Mouse (Mus musculus) ES-E14 (cell line): ENCODE measurements at regions not wholly inside any gene's neighbourhood (a gene's known extent, or its start where the extent isn't known, plus 50 kb on each side); places are given as distances from the start of the nearest gene placed in this dataset.
A peak's percentile ranks its signal among the peaks of the same experiment; 100 is the strongest.

Experiments used
- DNase-seq: peaks from one replicate; pipeline ENCODE4 v3.0.0-alpha.2; 2013; ENCODE audit warnings: low read depth, low spot score
- H3K27ac ChIP-seq: 2 replicates; pipeline ENCODE4 v1.5.1; 2012; ENCODE audit warnings: low read depth, mild to moderate bottlenecking, low read length, moderate library complexity, mixed read lengths; ENCODE audit not compliant: poor library complexity, insufficient read depth, severe bottlenecking
- H3K36me3 ChIP-seq: 2 replicates; pipeline ENCODE4 v1.6.1; 2012; ENCODE audit warnings: mild to moderate bottlenecking, low read length, moderate library complexity, mixed read lengths; ENCODE audit not compliant: control insufficient read depth, poor library complexity, insufficient read depth, severe bottlenecking
- H3K4me1 ChIP-seq, 2 experiments: fragments of 150-350 bp in 1 of 2; sonication (generic) in 1 of 2; 2 replicates each; pipeline ENCODE4 v1.6.1; 2012; ENCODE audit warnings: low read length in 2 of 2, mild to moderate bottlenecking in 1 of 2, mixed read lengths in 1 of 2; ENCODE audit not compliant: control insufficient read depth in 2 of 2, insufficient read depth in 2 of 2, poor library complexity in 1 of 2
- H3K4me3 ChIP-seq, 2 experiments: fragments of 150-350 bp in 1 of 2; sonication (generic) in 1 of 2; 2 replicates each; pipeline ENCODE4 v1.5.1; 2012; ENCODE audit warnings: low read length in 2 of 2, low read depth in 1 of 2, mild to moderate bottlenecking in 1 of 2, mixed read lengths in 1 of 2; ENCODE audit not compliant: insufficient read depth in 1 of 2, poor library complexity in 1 of 2, severe bottlenecking in 1 of 2
- H3K9ac ChIP-seq: 2 replicates; pipeline ENCODE4 v1.6.1; 2012; ENCODE audit warnings: low read depth, mild to moderate bottlenecking, low read length, mixed read lengths; ENCODE audit not compliant: poor library complexity, insufficient read depth, severe bottlenecking
- H3K9me3 ChIP-seq: fragments of 150-350 bp; sonication (generic); 2 replicates; pipeline ENCODE4 v1.6.1; 2012; ENCODE audit warnings: low read depth, mild to moderate bottlenecking, low read length; ENCODE audit not compliant: control insufficient read depth, insufficient read depth
- CHD2 ChIP-seq: IDR thresholded peaks from 2 replicates; pipeline ENCODE4 v1.6.1; 2014; ENCODE audit warnings: mild to moderate bottlenecking, low read depth, low read length, inconsistent platforms
- HCFC1 ChIP-seq: IDR thresholded peaks from 2 replicates; pipeline ENCODE4 v1.6.1; 2012; ENCODE audit warnings: low read length, inconsistent platforms, borderline replicate concordance; ENCODE audit not compliant: insufficient read depth
- MAFK ChIP-seq: IDR thresholded peaks from 2 replicates; pipeline ENCODE4 v1.6.1; 2014; ENCODE audit warnings: mild to moderate bottlenecking, low read depth, low read length, inconsistent platforms; ENCODE audit not compliant: insufficient read depth
- ZC3H11A ChIP-seq: IDR thresholded peaks from 2 replicates; pipeline ENCODE4 v1.6.1; 2012; ENCODE audit warnings: low read depth, mild to moderate bottlenecking, inconsistent platforms, low read length, borderline replicate concordance
- ZNF384 ChIP-seq: IDR thresholded peaks from 2 replicates; pipeline ENCODE4 v1.6.1; 2012; ENCODE audit warnings: low read depth, low read length, inconsistent platforms
- in situ Hi-C, 2 experiments: fragments of 600-800 bp; cut with MboI; formaldehyde crosslinking; loops; one replicate each; pipeline ENCODE4 v1.15.1; 2025; ENCODE audit warnings: low sequenced_read_pairs in 2 of 2, inconsistent platforms in 1 of 2; ENCODE audit not compliant: unreplicated experiment in 2 of 2

DNA sequence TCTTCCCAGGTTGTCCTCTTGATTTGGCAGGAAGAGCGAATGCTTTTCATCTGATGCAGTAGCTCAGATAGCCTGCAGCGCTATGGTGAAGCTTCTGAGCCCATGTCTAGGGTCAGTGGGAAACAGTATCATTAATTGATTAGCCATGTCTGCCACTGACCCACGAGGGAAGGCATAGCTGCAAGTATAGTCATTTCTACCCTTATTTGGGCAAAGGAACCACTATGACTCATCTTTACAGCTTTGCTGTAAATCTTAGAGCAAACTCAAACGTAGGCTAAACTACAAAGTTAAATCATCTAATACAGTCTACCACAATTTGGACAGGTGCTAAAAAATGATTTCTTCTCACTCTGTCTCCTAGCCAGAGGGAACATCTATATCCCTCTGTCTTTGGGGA, 289.5 kb downstream of the Cbln1 start:
- Histone ChIP-seq H3K9me3 (no peaks in the 10 kb centered on the region), H3K27ac (no peak overlapping the region), H3K4me3 (no peak overlapping the region), H3K9ac (no peak overlapping the region), H3K4me1 (no peaks in the 10 kb centered on the region), H3K36me3 (no peaks in the 10 kb centered on the region)
- TF ChIP-seq ZNF384 (no peak), ZC3H11A (no peak), HCFC1 (no peak), MAFK (no peak), CHD2 (no peak)
- in situ Hi-C loops, result no loop called here
- no peak for DNase-seq

DNA sequence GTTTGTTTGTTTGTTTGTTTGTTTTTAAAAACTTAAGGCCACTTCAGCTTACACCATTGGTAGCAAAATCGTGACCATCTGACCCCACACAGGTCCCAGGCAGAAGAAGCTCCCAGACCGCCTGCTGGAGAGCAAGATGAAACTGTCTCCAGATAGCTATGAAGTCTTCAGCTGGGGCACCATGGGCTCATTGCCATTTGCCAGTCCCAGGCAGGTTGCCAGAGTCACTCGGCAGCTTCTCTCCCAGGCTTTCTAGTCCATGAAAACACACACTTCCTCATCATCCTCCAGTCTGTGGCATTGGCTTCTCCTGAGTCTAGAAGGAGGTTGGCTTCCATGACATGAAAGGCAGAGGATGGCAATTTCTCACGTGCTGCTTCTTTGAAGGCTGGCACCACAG, 293.5 kb upstream of the N4bp1 start:
- H3K27ac ChIP-seq, result no peak overlapping the region
- no peak overlapping the region for H3K9ac ChIP-seq
- H3K36me3 ChIP-seq, result no peaks in the 10 kb centered on the region
- H3K9me3 ChIP-seq, result no peaks in the 10 kb centered on the region
- DNase-seq, result no peak
- in situ Hi-C loops, result no loop called here
- TF ChIP-seq CHD2 (no peak), MAFK (no peak), ZC3H11A (no peak), HCFC1 (no peak), ZNF384 (no peak)
- no peak overlapping the region for H3K4me3 ChIP-seq
- no peaks in the 10 kb centered on the region for H3K4me1 ChIP-seq

DNA sequence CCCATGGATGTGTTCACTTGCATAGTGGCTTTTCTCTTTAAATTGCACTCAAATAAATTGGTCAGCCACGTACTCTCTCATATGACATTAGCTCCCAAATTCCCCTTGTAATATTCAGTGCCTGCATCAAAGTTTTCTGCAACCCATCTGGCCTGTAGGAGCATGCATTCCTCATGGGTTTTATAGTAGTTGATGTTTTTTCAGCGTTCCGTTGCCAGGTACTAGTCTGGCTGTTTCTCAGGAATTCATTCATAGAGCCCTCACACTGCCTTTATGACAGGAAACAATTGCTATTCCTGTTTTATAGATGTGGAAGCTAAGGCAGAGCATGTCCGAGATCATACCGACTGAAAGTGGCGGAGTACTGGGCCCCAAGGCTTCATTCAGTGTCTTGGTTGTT, 292.6 kb upstream of the N4bp1 start:
- DNase-seq, result no peak
- Histone ChIP-seq H3K36me3 (no peaks in the 10 kb centered on the region), H3K27ac (no peak overlapping the region), H3K4me3 (no peak overlapping the region), H3K9me3 (no peaks in the 10 kb centered on the region), H3K4me1 (no peaks in the 10 kb centered on the region), H3K9ac (no peak overlapping the region)
- in situ Hi-C loops, result no loop called here
- TF ChIP-seq CHD2 (no peak), ZNF384 (no peak), MAFK (no peak), HCFC1 (no peak), ZC3H11A (no peak)

DNA sequence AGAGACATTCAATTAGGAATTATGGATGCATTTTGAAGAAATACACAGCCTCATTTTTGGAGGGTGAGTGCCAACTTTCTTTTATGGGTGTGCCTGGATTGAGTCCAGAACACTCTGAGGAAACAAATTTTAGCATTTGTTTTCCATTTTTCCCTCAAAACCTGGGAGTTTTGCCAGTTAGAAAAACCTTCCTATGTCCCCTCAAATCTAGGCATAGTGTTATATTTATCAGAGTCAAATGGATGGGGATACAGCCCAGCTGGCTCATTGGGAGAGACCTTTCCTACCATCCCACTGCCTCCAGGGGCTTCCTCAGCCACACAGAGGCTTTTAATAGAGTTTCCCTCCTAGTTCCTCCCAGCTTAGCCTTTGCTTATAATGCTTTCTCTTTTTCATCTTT, 290.0 kb upstream of the N4bp1 start:
- no peak for DNase-seq

DNA sequence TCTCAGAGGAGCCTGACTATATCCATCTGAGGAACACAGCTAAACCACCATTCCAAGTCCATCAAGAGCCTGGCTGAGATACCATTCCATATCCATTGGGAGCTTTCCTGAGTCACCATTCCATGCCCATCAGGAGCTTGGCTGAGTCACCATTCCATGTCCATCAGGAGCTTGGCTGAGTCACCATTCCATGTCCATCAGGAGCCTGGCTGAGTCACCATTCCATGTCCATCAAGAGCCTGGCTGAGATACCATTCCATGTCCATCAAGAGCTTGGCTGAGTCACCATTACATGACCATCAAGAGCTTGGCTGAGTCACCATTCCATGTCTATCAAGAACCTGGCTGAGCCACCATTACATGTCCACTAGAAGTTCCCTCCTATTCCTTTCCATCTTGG, 288.7 kb upstream of the N4bp1 start:
- TF ChIP-seq HCFC1 (no peak), MAFK (peak; percentile 47; the same call in 1 of the 2 replicates)
- Histone ChIP-seq H3K4me1 (peaks cover 0 to 2% of the 10 kb centered on the region in 2 experiments; a peak in 1 of 4 replicates), H3K36me3 (no peaks in the 10 kb centered on the region), H3K9me3 (no peaks in the 10 kb centered on the region), H3K4me3 (no peak overlapping the region), H3K9ac (no peak overlapping the region), H3K27ac (no peak overlapping the region)
- in situ Hi-C loops, result no loop called here
- no peak for DNase-seq

More for the DNA sequence above, 290.0 kb upstream of the N4bp1 start:
- H3K4me3 ChIP-seq, result no peak overlapping the region
- H3K27ac ChIP-seq, result no peak overlapping the region
- no peaks in the 10 kb centered on the region for H3K36me3 ChIP-seq
- no peaks in the 10 kb centered on the region for H3K9me3 ChIP-seq
- H3K4me1 ChIP-seq, result peaks cover 0 to 2% of the 10 kb centered on the region in 2 experiments; a peak in 1 of 4 replicates
- TF ChIP-seq MAFK (no peak), HCFC1 (no peak), ZNF384 (no peak), CHD2 (no peak), ZC3H11A (no peak)
- in situ Hi-C loops, result no loop called here
- H3K9ac ChIP-seq, result no peak overlapping the region
